Mouse (Mus musculus): ENCODE results near the gene Stk11.

Stk11 gene

DNA sequence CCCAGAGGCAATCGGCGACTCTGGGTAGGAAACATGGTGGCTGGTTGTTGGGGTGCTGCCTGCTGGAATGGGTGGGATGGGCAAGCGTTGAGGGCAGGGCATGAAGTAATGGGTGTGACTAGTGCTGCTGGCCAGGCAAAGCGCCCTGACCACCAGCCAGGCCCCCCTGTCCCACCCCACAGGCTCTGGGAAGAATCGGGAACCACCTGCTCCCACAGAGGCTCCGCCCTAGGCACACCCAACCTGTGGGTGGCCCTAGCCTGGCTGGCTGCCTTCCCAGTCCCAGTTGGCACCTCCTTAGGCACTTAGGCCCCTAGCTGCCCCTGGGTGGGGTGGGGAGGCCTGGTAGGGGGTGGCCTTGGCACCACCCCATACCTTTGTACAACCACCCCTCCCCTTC is 30.3 kb downstream of the Stk11 start:
- peak; percentile 84 for DNase-seq

DNA sequence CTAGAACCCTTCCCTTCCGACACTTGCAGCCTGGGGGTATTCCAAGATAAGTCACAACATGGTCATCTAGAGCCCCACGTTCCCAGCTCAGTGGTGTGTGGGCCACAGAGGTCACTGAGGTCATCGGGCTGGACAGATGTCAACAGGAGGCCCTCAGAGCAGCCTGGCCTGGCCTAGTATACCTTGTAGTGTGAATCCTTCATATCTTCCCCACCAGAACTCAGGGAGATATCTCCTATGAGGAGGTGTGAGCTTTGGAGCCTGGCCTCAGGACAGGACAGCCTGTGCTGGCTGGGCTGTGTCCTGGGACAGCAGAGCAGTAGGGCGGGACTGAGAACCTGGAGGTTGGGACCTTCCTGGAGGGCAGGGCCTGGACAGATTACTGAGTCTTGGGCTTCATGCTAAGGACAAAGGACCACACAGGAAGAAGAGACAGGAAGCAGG is 31.0 kb downstream of the Stk11 start:
- DNase-seq, result peak; percentile 74

DNA sequence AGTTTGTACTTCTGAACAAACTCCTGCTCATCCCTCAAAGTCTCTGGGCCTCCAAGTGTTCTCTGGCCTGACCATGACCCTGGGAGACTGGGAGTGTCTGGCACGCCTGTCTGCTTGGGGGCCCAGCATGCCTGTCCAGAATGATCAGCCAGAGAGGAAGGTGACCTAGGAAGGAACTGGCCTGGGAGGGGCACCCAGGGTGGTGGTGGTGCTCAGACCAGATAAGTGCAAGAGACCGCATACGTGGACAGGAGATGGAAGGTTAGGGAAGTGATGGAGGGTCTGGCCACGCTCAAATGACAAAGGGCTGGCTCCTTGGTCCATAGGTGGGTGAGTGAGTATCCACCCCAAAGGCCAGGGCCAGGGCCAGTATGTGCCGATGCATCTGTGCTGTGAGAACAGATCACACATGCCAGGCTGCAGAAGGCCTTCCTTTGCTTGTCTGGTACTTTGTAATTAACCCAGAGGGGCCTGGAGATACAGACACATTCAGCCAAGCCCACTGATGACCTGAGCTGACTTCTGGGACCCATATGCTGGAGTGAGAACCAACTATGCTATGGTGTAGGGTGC is 31.6 kb downstream of the Stk11 start:
- peak; percentile 62 for DNase-seq

DNA sequence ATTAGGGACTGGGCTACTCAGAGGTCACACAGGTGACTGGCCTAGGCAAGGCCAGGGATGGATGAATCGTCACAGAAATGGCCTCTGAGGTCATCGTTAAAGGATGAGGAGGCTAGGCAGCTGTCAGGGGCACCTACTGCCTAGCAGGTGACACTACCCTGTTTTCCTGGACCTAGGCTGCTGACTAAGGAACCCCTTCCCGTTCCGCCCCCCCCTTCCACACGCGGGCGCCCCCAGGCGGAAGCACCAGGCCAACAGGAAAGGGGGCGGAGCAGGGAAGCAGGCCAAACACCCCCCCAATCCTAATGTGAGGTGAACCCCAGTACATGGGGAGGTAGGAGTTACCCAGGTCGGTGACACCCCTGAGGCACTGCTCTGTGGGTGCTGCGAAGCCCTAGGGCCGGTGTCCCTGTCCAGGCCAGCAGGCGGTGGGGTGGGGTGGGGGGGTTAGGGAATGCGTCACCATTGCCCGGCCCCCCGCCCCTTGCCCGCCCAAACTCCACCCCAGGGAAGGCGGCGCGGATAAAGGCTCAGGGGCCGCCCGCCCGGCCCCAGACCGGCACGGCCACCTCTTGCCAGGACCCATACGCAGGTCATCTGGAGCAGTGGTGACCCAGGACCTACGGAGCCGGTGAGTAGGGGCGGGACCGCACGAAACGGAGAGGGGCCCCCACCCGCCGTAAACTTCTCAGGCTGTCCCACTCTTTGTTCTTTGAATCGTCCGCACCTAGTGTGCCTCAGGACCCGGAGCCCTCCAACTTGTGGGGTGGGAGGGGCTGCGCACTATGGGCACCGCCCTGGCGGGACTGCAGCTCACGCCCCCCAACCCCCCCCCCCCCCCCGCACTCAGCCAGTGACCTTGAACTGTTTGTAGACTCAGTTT is 32.4 kb downstream of the Stk11 start, which contains the start of gene Midn:
Gene Midn (plus strand): TSS at position 554 of the 883 bp plus-strand sequence.
- DNase-seq, result peak; percentile 89

DNA sequence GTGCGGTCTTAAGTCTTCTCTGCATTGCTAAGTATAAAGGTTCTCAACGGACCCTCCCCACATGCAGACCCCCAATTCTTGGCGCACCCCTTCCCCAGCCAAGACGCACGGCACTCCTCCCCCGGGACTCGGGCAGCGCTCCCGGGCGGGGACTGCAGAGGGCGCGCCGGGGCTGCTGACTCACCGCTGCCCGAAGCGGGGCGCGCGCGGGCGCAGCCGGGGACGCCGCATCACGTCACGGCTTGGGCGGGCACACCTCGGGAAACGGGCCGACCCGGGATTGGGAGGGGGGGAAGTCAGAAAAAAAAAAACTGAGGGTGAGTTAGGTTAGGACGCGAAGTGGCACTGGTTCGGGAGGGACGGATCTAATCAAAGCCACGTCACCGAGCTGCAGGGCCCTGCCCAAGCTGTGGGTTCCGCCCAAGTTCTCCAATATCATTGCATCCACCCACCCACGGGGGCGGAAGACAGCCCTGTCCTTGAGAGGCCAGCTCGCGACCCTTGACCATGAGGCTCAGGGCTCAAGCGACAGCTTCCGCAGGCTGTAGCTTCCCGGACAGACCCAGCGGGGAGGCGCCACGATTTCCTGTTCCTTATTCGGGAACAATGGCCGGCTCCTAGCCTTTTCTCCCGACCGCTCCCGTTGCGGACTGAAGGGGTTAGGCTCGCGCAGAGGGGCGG is 33.1 kb downstream of the Stk11 start:
- DNase-seq, result peak; percentile 96

DNA sequence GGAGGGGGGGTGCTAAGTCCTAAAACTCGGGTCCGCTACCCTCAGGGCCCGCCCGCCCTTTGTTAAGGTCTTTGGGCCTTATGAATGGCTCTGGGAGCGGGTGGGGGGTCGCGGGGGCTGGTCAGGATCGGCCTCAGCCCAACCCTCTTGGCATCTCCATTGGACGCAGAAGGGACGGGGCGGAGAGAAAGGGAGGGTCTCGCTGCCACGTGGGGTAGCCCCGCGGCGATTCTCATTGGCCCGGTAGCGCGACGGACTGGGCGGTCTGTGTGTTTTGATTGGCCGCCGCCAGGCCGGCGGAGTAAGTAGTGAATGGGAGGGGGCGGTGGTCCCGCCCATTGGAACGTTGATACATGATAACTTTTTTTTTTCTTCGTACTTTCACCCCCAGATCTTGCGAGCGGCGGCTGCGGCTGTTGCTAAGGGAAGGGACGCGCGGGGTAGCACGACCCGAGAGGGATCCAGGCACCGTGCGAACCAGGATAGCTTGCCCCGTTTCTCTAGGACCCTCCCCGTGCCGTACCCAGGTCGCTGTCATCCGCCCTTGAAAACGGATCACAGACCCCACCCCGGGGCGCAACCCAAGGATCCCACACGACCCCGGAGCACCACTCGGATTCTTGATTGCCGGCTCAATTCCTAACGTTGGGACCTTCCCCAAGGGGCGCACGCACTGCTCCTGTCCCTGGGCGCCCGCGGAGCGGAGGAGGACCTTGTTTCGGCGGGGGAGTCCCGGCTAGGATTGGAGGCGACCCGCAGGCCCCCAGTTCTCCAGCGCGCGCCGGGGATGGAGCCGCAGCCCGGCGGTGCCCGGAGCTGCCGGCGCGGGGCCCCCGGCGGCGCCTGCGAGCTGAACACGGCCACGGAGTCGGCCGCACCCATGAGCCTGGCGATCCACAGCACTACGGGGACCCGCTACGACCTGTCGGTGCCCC is 34.0 kb downstream of the Stk11 start:
- peak; percentile 99 for DNase-seq

DNA sequence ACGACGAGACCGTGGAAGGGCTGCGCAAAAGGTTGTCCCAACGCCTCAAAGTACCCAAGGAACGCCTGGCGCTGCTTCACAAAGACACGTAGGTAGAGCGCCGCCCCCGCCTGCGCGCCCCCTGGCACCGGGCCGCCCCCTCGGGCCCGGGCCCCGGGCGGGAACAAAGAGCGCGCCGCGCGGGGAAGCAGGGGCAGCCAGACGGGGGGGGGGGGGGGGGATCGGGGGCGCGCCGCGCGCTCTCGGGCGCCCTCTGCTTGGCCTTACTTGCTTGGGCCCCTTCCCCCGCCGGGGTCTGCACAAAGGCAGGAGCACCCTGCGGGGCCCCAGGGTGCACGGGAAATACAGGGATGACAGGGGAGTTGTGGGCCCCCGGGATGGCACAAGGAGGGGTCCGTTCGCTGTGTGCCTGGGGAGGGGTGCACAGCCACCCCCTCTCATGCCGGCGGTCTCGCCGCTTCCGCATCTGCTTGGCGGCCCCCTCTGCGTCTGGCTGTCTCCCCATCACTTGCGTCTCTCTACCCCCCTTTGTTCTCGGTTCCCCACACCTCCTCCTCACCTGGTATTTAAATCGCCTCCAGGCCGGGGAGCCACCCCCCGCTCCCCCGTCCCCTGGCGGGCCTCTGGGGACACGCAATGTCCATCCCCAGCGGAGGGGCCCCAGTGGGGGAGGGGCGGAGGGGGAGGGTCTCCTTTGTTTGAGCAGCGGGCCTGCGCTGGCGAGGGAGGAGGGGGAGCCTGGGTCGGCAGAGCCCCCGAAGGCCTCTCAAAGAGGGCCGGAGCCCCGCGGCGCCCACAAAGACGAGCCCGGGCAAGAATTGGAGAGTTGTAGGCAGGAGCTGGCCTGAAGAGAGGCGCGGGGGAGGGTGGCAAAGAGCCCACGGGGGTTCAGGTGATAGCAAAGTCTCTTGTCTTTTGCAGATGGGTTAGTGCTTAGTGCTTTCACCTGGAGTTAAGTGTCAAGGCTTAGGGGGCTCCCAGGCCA is 34.9 kb downstream of the Stk11 start:
- peak; percentile 61 for DNase-seq

DNA sequence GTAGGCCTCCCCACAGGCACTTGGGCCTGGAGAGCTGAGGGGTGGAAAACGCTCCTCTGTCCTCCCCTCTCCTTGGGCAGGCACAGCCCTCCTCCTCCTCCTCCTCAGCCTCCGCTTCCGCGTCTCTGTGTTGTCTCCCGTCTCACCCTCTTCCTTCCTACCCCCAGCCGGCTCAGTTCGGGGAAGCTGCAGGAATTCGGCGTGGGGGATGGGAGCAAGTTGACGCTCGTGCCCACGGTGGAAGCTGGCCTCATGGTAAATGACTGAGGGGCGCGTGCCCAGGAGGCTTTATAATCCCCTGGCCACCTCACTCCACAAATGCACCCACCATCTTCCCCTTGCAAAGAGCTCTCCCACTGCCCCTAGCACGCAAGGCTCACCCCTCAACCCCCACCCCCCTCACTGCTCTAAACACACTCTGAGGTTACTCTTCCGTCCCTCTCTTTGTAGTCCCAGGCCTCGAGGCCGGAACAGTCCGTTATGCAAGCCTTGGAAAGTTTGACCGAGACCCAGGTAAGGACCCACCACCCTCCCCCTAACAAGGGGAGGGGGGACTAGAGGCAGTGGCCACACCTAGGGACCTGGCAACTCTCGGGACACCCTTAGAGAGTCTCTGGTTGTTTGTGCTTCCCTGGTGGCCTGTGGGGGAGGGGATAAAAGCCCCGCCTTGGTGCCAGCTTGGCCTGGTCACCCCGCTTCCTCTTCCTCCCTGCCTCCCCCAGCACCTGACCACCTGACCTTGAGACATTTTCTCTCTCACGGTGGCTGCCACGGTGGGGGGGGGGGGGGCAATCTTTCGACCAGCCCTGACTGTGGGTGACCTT is 35.8 kb downstream of the Stk11 start:
- peak; percentile 91 for DNase-seq

DNA sequence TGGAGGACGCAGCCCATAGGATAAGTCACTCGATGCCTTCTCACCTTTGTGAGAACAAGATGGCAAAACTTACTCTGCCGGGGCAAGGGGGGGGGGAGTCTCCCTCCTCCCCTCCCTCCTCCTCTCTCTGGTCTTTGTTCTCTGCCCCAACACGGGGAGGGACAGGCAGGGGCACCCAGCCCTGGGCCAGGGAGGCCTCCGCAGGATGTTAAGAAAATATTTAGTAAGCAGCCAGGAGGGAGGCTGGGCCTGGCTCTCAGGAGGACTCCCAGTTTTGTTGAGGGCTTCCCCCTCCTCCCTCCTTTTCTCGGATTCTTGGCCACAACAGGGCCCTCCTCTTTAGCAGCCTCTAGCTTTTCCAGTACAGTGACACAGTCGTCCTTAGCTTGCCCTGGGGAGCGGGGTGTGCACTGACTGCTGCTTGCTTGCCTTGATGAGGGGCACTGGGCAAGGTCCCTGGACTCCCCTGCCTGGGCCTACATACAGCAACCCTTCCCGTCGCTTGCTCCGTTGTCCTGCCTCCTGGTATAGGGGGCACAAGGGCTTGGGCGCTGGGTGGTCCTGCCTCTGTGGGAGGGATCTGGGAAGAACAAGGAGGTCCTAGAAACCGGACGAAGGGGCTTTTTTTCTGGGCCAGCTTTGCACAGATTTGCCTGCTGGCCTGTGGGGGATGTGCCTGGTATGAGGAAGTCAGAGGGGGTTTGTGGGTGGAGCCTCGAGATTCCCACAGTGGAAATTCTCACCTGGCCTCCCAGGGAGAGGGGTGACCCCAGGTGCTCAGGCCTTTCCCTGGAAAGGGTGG is 36.7 kb downstream of the Stk11 start:
- peak; percentile 87 for DNase-seq

DNA sequence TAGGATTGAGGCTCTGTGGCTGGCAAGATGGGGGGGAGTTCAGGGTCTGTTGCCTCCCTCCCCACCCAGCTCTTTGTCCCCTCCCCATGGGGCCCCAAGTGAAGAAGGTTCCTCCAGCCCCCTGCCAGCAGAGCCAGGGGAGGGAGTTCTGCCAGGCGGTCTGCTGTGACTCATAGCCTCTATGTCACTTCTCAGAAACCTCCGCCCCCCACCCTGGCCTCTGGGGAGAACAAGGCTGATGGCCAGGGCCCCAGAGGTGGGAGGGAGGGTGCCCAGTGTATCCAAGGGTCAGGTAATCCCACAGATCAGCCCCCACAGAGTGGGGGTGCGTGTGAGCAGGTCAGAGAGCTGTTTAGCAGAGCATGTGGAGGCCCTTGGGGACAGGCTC is 37.3 kb downstream of the Stk11 start:
- DNase-seq, result peak; percentile 90

DNA sequence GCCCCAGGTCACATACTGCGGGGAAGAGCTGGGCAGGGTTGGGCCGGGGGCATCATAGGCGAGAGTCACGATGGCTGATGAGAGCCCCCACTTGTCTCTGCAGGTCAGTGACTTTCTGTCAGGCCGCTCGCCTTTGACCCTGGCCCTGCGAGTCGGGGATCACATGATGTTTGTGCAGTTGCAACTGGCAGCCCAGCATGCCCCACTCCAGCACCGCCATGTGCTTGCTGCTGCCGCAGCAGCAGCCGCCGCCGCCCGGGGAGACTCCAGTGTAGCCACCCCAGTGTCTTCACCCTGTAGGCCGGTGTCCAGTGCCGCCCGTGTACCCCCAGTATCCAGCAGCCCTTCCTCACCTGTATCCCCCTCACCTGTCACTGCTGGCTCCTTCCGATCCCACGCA is 38.1 kb downstream of the Stk11 start:
- peak; percentile 71 for DNase-seq

DNA sequence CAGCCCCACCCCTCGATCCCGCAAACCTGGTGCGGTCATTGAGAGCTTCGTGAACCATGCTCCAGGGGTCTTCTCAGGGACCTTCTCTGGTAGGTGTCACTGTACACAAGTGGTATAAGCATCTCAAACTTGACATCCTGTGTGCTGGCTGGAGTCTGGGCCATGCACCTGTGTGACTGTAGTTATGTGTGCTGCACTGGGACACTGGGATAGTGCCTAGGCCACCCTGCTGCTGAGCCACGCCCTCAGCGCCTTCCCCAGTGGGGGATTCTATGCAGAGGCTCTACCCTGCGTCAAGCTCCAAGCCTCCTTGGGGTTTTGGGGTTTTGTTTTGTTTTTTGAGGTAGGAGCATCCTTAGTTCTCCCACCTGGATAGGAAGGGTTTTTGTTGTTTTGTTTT is 38.8 kb downstream of the Stk11 start:
- DNase-seq, result no peak

DNA sequence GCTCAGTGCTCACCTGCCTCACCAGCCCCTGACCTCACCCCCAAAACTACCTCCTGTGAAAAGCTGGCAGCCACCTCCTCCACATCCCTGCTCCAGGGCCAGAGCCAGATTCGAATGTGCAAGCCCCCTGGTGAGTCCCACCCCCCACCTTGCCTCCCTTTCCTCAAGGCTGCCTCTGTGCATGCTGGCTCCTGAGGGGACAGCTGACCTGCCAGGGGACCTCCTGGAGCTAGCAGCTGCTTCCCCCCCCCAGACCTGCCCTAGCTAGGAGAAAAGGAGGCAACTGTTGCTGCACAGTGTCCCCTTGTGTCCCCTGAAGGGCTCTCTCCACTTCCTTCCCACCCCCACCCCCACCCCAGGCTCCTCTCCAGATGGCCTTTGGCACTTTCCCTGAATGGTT is 39.7 kb downstream of the Stk11 start:
- DNase-seq, result no peak

DNA sequence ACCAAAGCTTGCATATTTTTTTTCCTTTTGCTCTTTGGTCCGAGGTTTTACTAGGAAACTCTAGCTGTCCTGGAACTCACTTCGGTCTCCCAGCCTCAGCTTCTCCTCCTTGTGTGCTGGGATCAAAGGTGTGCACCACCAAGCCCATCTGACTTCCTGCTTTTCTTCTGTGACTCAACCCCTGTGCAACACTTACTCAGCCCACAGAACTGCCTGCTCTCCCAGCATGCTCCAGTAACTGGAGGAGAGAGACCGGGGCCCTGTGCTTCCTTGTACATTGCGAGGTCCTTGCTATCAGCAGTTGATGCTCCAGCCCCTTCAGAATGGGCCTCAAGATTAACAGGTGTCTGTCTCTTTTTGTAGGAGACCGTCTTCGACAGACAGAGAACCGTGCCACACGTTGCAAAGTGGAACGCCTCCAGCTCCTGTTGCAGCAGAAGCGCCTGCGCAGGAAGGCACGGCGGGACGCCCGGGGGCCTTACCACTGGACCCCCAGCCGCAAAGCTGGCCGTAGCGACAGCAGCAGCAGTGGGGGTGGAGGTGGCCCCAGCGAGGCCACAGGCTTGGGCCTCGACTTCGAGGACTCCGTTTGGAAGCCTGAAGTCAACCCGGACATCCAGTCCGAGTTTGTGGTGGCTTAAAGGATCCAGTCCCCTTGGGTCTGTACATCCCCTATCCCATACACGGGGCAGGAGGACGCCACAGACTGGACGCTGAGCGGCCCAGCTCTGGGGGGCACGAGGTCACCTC is 40.6 kb downstream of the Stk11 start:
- DNase-seq, result no peak

DNA sequence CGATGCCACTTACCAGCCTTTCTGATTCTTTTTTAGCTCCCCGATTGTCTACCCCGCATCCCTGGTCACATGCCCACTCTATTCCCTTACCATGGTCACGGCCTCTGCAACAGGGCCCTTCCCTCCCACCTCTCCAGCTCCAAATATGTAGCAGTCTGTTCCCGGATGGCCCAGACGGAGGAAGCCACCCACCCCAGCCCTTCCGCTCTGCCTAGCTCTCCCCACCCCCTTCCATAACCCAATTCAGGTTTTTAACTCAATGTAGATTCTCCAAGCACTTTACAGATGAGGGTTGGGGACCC is 41.1 kb downstream of the Stk11 start:
- peak; percentile 55 for DNase-seq

DNA sequence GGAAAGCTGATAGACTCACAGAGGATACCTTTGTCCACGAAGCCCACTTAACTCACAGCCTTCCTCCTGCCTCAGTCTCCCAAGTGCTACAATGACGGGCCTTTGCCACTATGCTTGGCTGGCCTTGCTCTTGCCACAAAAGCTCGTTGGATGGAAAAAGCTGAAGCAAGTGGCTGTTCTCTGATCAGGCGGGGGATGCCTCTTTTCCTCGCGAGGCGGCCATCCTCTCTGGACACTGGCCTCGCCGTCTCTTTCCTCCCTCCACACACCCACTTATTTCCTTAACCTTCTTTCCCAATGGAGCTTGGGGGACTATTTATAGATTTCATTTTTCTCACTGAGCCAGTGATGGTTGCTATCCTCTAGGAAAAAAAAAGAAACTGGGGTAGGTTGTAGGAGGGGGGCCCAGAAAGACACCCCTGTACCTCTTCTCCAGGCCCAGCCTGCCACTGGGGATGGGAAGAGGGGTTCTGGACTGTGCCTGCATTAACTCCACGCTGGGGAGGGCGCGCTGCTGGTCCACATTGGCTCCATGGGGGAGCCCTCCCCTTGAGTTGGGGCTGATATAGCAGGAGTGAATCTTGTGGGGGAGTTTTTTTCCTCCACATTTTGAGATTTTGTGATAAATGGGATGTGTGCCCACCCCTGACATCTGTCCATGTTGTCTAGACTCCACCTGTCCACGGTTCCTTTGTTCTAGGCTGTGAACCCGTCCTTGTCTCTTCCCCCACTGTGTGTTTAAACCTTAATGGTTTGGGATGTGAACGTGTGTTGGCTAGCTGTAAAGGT is 41.7 kb downstream of the Stk11 start:
- DNase-seq, result no peak

DNA sequence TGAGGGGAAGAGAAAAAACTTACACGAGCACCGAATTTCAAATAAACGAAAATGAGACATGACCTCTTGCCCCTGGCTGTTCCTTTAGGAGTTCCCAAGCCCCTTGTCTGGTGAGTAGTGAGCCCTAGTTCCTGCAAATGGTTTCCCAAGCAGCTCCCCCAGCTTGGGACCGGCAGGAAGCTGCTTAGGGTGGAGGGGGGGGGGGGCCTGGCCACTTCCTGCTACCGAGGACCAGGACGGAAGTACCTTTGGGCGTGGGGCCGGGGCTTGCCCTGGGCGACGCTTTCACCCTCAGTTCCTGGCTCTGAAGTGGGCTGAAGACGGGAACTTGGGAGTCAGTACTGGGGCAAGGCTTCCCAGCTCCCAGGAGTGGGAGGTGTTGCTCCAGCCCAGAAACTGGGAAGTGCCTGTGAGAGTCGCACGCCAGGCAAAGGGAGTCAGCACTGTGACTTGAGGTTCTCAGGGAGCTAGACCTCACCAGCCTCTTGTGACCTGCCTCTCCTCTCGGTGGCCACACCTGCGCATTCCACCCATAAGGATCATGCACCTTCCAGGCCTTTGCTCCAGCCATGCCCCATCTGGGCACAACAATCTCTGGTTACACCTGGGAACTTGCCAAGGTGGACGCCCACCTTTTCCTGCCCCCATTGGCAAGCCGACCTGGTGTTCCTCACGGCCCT is 42.8 kb downstream of the Stk11 start:
- DNase-seq, result peak; percentile 78
